Mouse (Mus musculus) embryonic facial prominence, embryonic 11.5 days (tissue): ENCODE data around the gene Fkbp7. TPM values are rescaled to one million over a fixed set of nuclear protein-coding genes. Genes with fewer than 3 reads are reported as not detected.
A peak's percentile ranks its signal among the peaks of the same experiment; 100 is the strongest.
"Not testable (repeated sequence)": the region's sequence is repeated elsewhere in the genome, so short reads cannot be mapped to it uniquely, and the experiment has no call there.

Experiments
- ATAC-seq: fragments of 200-750 bp; cut with Nextera tagmentation; replicated peaks from 2 replicates; pipeline ENCODE4 v1.8.0; 2017; ENCODE audit warnings: low read depth; ENCODE audit not compliant: insufficient number of reproducible peaks, low FRiP score, low TSS enrichment
- DNase-seq: peaks from one replicate; pipeline ENCODE4 v3.0.0-alpha.2; 2015; ENCODE audit warnings: low spot score
- H3K27ac ChIP-seq: fragments of 300-500 bp; sonication (generic); replicated peaks from 2 replicates; pipeline ENCODE4 v1.5.1; 2014; ENCODE audit warnings: mild to moderate bottlenecking, low read depth, low read length, control low read depth
- H3K27me3 ChIP-seq: fragments of 300-500 bp; sonication (generic); 2 replicates; pipeline ENCODE4 v1.6.1; 2014; ENCODE audit warnings: mild to moderate bottlenecking, low read length, moderate library complexity, mixed read lengths; ENCODE audit not compliant: control insufficient read depth, insufficient read depth
- H3K36me3 ChIP-seq: fragments of 300-500 bp; sonication (generic); replicated peaks from 2 replicates; pipeline ENCODE4 v1.6.1; 2014; ENCODE audit warnings: low read depth, mild to moderate bottlenecking, low read length, moderate library complexity, mixed read lengths; ENCODE audit not compliant: control insufficient read depth, insufficient read depth
- H3K4me1 ChIP-seq: fragments of 300-500 bp; sonication (generic); 2 replicates; pipeline ENCODE4 v1.6.1; 2014; ENCODE audit warnings: low read length, mixed read lengths; ENCODE audit not compliant: control insufficient read depth, insufficient read depth
- H3K4me2 ChIP-seq: fragments of 300-500 bp; sonication (generic); 2 replicates; pipeline ENCODE4 v1.6.1; 2014; ENCODE audit warnings: low read depth, mild to moderate bottlenecking, control low read depth, low read length, moderate library complexity
- H3K4me3 ChIP-seq: fragments of 300-500 bp; sonication (generic); 2 replicates; pipeline ENCODE4 v1.5.1; 2014; ENCODE audit warnings: low read depth, low read length, control low read depth
- H3K9ac ChIP-seq: fragments of 300-500 bp; sonication (generic); replicated peaks from 2 replicates; pipeline ENCODE4 v1.6.1; 2014; ENCODE audit warnings: mild to moderate bottlenecking, control low read depth, low read length
- H3K9me3 ChIP-seq: fragments of 300-500 bp; sonication (generic); replicated peaks from 2 replicates; pipeline ENCODE4 v1.6.1; 2016; ENCODE audit warnings: mild to moderate bottlenecking, low read length, inconsistent platforms, mixed read lengths; ENCODE audit not compliant: control insufficient read depth
- WGBS: fragments of 180-500 bp; shearing (Covaris S2); extraction: QIAGEN DNeasy Blood & Tissue Kit; methylation state at CpG from one replicate; pipeline ENCODE4 v1.1.7; 2014; 5-methylcytosine and 5-hydroxymethylcytosine counted together
- polyA plus RNA-seq: library from polyadenylated mRNA; unstranded; fragments of >200 nt; fragmentation: Nextera tagmentation; extraction: Ambion mirVana; gene quantifications from 2 replicates; pipeline ENCODE4 v1.2.1, GENCODE M21; 2014

Fkbp7 gene
- polyA plus RNA-seq, 1 experiment from 2014 or later = 45.8 TPM

DNA sequence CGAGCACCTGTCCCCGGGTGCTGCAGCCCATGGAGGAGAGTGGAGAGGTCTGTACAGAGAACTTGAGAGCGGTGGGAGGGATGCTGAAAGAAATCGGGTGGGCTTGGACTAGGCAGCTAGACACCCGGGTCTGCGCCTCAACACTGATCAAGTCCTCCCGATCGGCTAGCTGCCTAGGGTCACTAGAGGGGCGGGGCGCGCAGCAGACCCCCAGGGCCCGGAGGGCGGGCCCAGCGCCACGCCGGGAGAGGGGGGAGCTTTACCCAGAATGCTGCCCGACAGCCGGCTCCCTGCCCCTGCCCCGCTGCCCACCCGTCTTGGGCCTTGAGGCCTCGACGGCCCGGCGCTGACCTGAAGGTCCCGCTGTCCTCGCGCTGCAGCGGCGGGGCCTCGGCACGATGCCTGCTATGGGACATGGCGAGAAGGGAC is 25.5 kb downstream of the Fkbp7 start:
- no peaks in the 10 kb centered on the region for H3K36me3 ChIP-seq
- H3K27ac ChIP-seq = peak overlapping the region; percentile 88
- no peaks in the 10 kb centered on the region for H3K4me1 ChIP-seq
- peak overlapping the region; percentile 76 for H3K4me3 ChIP-seq
- H3K9ac ChIP-seq = peak overlapping the region; percentile 78
- DNase-seq (peak; percentile 68), ATAC-seq (peak; percentile 68)
- H3K27me3 ChIP-seq = no peaks in the 10 kb centered on the region
- under 1% methylated on average over 32 of the region's 32 CpGs for WGBS
- peak overlapping the region; percentile 78 for H3K4me2 ChIP-seq
- no peaks in the 10 kb centered on the region for H3K9me3 ChIP-seq

DNA sequence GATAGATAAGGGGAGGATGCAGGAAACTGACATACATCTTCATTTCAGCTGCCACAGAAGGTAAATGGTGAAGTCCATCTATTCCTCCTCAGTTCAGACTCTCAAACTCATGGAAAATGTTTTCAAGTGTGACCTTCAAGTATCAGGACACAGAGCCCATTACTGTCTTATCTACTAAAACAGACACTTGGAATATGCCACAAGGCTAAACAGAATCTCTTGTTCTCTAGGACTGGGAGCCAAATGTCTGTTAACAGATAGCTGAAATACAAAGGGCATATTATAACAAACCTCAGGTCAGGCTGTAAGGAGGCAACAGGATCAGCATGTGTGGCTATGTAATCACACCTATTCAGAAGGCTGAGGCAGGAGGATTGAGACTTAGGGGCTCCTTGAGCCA is 29.1 kb downstream of the Fkbp7 start:
- Histone ChIP-seq H3K4me1 (no peaks in the 10 kb centered on the region), H3K27me3 (no peaks in the 10 kb centered on the region), H3K4me2 (no peak overlapping the region), H3K4me3 (no peak overlapping the region), H3K27ac (no peak overlapping the region), H3K9me3 (no peaks in the 10 kb centered on the region), H3K36me3 (peaks cover 5% of the 10 kb centered on the region; the same call in 1 of the 2 replicates), H3K9ac (no peak overlapping the region)
- no peak for ATAC-seq
- DNase-seq = no peak

DNA sequence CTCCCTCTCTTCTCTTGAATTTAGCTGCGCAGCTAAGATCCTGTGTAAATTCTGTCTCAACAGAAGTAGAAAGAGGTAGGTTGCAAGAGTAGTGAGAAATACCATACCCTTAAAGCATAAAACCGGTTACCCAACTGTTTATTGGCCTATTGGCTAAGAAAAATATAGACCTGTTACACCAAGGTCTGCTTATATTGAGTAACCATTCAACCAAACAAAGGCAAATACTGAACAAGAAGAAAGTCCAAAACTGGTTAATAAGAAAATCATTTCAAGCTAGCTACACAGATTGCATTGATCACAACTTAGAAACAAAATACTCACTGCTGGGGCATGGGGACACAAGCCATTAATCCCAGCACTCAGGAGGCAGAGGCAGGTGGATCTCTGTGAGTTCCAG is 33.3 kb downstream of the Fkbp7 start:
- H3K4me1 ChIP-seq = no peaks in the 10 kb centered on the region

DNA sequence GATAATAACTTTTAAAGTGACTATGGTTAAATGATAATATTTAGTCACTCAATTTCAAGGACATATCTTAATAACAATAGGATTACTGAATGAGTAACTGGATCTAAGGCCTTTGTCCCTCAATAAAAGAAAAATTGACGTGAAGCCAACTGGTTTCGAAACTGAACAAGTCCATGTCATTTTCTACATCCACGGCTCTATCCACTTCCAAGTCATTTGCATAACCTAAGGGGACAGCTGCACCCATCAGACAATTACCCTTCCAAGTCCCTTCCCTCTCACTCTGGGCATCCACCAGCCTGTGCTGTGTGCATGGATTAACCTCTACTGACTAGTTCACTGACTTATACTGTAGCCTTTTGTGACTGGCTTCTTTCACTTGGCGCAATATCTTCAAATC is 41.3 kb downstream of the Fkbp7 start:
- no peak for ATAC-seq
- no peak for DNase-seq
- Histone ChIP-seq H3K4me3 (no peak overlapping the region), H3K4me2 (no peak overlapping the region), H3K4me1 (no peaks in the 10 kb centered on the region), H3K27ac (no peak overlapping the region), H3K36me3 (peaks cover 17% of the 10 kb centered on the region), H3K27me3 (no peaks in the 10 kb centered on the region), H3K9ac (no peak overlapping the region), H3K9me3 (no peaks in the 10 kb centered on the region)
- WGBS = 92% methylated on average over 4 of the region's 4 CpGs

More for the DNA sequence above, 33.3 kb downstream of the Fkbp7 start:
- Histone ChIP-seq H3K4me2 (no peak overlapping the region), H3K9ac (no peak overlapping the region), H3K27ac (no peak overlapping the region), H3K9me3 (no peaks in the 10 kb centered on the region), H3K36me3 (peaks cover 16% of the 10 kb centered on the region), H3K27me3 (no peaks in the 10 kb centered on the region), H3K4me3 (no peak overlapping the region)
- 97% methylated on average over 2 of the region's 2 CpGs for WGBS
- DNase-seq (no peak), ATAC-seq (no peak)

DNA sequence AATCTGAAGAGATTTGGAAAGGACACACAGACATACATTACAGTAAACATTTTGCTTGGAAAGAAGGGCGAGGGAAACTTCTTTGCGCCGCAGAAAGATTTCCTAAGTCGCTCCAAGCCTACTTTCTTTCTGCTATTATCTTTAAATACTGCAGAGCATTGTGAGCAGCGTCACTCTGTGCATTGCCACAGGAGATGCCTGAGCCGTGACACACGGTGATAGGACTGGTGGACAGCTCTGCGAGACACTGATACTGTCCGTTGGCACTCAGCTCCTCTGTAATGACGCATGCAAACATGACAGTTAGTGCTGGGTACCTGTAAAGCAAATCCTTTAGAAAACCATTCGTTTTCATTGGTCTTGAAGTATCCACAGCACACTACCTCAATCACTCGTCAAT is 42.6 kb downstream of the Fkbp7 start:
- peaks cover 16% of the 10 kb centered on the region for H3K36me3 ChIP-seq
- no peak for DNase-seq
- no peak overlapping the region for H3K4me2 ChIP-seq
- 94% methylated on average over 12 of the region's 12 CpGs for WGBS
- no peaks in the 10 kb centered on the region for H3K4me1 ChIP-seq
- no peak for ATAC-seq
- H3K27me3 ChIP-seq = no peaks in the 10 kb centered on the region
- no peaks in the 10 kb centered on the region for H3K9me3 ChIP-seq
- no peak overlapping the region for H3K9ac ChIP-seq
- no peak overlapping the region for H3K27ac ChIP-seq
- no peak overlapping the region for H3K4me3 ChIP-seq

DNA sequence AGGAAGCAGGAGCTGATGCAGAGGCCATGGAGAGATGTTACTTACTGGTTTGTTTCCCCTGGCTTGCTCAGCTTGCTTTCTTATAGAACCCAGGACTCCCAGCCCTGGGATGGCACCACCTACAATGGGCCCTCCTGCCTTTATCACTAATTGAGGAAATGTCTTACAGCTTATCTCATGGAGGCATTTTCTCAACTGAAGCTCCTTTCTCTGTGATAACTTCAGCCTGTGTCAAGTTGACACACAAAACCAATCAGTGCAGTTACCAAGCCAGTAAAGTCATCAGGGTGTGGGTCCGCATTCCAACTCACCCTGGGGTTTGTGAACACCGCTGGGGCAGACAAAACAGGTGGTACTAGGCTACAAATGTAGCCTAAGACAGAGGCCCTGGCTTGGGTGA is 50.6 kb downstream of the Fkbp7 start:
- H3K4me1 ChIP-seq, H3K27ac ChIP-seq, H3K36me3 ChIP-seq, H3K27me3 ChIP-seq, DNase-seq, H3K9ac ChIP-seq, H3K9me3 ChIP-seq, ATAC-seq, H3K4me2 ChIP-seq, H3K4me3 ChIP-seq: not testable (repeated sequence)
- WGBS = 88% methylated on average over 2 of the region's 2 CpGs

DNA sequence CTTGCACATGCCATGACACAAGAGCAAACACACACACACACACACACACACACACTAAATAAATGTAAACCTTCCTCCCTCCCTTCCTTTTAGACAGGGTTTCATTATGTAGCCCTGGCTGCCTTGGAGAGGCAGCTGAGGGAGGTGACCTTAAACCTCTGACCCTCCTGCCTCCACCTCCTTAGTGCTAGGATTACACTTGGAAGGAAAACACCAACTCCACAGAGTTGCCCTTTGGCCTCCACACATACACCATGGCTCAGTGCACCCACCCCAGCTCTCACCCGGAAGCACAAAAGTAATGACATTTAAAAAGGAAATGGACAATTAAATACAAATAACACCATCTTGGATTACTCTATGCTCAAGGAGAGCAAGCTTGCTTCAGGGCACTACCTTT is 51.2 kb downstream of the Fkbp7 start:
- Histone ChIP-seq H3K4me3 (no peak overlapping the region), H3K36me3 (peaks cover 6% of the 10 kb centered on the region), H3K9ac (no peak overlapping the region), H3K27me3 (no peaks in the 10 kb centered on the region), H3K4me2 (no peak overlapping the region), H3K4me1 (no peaks in the 10 kb centered on the region), H3K27ac (no peak overlapping the region), H3K9me3 (no peaks in the 10 kb centered on the region)
- no peak for DNase-seq
- no peak for ATAC-seq
- 35% methylated on average over 1 of the region's 1 CpGs for WGBS

DNA sequence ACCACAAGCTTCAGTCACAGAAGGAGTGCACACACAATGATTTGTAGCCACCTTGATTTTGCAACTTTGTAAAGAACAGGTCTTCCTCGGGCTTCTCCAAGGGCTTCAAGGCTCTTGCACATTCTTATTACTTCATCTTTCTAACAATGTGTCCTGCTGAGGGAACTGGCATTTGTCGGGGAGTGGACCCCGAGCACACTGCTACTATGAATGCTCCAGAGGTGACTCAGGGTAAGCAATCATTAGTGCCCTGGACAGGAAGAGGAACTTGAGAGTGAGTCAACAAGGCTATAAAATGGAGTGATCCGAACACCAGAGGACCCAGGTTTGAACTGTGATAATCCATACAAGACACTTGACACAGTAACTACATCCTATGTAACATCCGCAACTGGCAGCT is 52.7 kb downstream of the Fkbp7 start:
- no peak for ATAC-seq
- Histone ChIP-seq H3K27me3 (no peaks in the 10 kb centered on the region), H3K9me3 (no peaks in the 10 kb centered on the region), H3K4me2 (no peak overlapping the region), H3K27ac (no peak overlapping the region), H3K4me3 (no peak overlapping the region), H3K36me3 (peaks cover 3% of the 10 kb centered on the region; the same call in 1 of the 2 replicates), H3K9ac (no peak overlapping the region), H3K4me1 (no peaks in the 10 kb centered on the region)
- DNase-seq = no peak
- 89% methylated on average over 5 of the region's 5 CpGs for WGBS
